Mouse (Mus musculus): ENCODE measurements around the gene Zfp385a.
"Not testable (repeated sequence)": the region's sequence is repeated elsewhere in the genome, so short reads cannot be mapped to it uniquely, and the experiment has no call there.

Zfp385a gene

DNA sequence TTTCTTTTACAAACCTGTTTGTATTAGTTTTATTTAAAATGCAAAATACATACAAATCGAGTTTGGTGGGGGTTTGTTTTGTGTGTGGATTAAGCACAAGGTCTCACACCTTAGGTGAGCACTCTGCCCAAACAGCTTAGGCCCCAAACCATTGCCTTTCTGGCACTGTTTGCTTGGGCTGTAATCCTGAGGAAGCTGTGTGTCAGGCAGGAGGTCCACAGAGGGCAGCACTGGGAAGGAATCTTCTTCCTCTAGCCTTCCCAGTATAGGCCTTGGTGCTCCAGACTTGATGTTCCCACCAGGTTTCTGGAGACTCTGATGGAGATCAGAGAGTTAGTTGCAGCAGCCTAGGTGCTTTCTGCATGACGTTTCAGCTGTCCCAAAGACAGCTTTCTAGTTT, 55.2 kb downstream of the Zfp385a start:
- DNase-seq, result no peak

DNA sequence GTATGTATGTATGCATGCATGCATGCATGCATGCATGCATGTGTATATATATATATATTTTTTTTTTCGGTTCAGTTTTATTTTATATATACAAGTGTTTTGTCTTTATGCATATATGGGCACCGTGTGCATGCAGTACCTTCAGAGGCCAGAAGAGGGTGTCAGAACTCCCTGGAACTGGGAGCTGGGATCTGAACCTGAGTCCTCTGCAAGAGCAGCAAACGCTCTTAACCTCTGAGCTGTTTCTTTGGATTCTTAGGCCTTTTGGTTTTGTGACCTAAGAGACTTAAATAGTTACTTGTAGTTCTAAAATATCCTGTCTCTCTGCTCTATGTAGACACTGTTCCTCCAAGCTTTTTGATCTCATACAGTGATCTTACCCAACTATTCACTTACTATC, 55.8 kb downstream of the Zfp385a start:
- no peak for DNase-seq

DNA sequence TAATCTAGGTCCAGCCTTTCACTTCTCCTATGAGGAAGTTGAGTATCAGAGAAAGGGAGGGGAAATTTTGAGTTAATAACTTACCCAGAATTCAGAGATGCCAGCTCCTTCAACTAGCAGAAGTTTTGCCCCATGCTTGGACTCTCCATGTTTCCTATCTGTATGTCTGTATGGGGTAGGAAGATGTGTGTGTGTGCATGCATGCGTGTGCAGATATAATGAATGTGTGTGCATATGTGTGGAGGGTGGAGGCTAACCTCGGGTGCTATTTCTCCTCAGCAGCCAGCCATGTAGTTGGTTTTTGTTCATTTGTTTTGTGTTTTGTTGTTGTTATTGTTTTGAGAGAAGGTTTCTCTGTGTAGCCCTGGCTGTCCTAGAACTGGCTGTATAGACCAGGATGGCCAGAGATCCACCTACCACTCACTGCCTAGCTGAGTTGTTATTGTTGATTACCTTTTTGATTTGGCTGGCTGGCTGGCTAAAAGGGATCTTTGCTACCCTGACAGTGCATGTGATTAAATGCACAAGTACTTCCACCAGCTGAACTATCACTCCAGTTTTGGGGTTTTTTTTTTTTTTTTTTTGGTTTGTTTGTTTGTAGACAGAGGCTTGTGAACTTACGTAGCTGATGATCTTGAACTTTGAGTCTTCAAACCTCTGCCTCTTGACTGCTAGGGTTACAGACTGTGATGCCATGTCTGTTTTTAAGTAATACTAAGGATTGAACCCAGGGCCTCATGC, 58.3 kb downstream of the Zfp385a start:
- DNase-seq, result no peak

DNA sequence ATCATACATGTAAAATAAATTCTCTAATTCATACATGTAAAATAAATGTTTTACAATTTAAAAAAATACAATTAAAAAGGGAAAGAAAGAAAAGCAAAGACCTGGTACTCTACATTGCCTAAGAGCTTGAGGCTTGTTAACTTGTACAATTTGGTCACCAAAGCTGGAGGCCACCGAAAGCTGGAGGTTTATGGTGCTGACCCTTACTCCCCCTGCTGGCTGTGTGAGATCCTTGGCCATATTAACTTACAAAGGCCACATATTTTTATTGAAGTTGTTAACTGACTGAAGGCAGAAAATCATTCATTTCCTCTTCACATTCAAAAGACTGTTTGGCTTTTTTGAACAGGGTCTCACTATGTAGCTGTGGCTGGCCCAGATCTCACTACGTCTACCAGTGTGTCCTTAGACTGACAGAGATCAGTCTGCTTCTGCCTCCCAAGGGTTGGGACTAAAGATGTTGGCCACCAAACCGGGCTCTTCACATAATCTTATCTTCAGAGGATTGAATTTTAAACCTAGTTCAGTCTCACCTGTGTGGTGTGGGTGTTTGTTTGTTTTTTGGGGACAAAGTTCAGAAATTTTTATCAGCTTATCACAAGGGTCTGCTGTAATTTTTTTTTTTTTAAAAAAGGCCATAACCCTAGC, 59.0 kb downstream of the Zfp385a start:
- no peak for DNase-seq

DNA sequence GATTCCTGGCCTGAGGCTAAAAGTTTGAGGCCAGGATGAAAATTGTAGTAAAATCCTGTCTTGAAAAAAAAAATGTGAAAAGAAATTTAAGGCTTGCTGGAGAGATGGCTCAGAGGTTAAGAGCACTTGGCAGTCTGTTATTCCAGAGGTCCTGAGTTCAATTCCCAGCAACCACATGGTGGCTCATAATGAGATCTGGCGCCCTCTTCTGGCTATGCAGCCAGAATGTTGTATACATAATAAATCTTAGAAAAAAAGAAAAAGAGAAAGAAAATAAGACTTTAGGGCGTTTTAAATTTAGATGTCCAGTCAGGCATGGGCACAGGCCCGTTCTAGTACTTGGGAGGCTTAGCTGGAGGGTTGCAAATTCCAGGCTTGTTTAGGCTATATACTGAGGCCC, 60.1 kb downstream of the Zfp385a start:
- DNase-seq, result no peak

DNA sequence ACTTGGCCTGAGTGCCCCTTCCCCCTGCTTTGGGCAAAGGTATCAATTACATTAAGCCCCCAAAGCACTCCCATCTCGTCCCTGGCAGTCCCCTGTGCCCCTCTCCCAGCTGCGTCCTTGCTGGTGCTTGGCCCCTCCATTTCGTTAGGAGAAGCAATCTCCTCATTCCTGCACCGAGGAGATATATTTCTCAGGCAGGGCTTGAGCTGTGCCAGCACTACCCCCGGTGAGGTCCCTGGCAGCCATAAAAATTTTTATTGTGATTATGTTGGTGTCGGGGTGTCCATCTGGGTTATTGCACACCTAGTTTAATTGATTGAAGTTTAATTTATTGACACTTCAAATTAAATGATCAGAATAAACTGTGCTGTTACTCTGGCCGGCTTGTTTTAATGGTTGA, 61.9 kb downstream of the Zfp385a start:
- no peak for DNase-seq

DNA sequence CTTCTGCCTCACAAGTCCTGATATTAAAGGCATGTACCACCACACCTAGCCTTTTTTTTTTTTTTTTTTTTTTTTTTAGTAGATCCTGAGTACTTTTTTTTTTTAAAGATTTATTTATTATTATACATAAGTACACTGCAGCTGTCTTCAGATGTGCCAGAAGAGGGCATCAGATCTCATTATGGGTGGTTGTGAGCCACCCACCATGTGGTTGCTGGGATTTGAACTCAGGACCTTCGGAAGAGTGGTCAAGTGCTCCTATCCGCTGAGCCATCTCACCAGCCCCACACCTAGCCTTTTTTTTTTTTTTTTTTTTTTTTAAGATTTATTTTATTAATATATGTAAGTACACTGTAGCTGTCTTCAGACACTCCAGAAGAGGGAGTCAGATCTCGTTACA, 64.0 kb downstream of the Zfp385a start:
- DNase-seq, result not testable (repeated sequence)

DNA sequence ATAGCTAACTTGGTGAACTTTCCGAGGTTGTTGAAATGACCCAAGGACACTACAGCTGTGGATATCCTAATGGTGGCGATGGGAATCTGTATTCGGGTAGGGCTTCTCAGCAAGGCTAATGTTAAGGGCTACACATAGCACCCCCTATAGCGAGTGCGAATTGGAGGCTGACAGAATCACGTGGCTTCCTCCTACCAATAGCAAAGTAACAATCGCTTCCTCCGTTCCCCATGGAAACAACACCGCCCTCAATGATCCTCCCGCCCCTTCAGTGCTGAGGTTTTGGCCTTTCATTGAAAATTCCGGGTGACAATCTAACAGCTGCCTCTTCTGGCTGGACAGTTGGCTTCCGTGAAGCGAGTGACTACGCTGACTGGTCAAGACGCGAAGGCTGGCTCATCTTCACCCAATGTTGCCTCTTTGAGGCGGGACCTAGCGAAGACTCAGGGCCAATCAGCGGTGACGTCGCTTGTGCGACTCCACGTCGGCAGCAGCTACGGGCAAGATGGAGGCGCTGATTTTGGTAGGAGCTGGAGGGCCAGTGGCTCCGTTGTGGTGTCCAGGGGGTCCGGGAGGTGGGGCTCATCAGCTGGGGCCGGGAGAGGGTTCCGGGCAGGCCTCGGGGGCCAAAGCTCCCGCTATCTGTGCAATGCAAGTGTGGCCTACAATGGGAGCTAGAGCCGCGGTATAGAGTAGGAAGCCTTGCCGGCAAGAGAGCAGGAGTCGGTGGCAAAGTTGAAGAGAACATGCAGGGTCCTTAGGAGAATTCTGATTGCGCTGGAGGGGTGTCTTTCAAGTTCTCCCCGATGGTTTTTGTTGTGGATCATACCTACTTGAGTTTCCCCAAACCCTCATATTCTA, 67.2 kb downstream of the Zfp385a start, which contains the start of gene Copz1:
Gene Copz1 (plus strand): TSS at position 296 of the 861 bp plus-strand sequence.
- peak; percentile 99 for DNase-seq

DNA sequence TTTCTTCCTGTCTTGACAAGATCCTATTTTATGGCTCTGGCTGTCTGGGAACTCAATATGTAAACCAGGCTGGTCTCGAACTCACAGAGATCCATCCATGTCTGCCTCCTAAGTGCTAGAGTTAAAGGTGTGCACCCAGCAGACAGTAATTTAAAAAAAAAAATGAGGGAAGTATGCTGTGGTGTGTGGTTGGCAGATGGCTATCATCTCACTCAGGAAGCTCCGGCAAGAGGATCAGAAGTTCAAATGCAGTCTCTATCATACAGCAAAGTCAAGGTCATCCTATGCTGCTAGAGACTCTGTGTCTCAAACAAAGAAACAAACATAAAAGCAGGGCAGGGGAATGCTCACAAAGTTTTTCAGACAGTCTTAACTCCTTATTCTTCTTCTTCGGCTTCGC, 71.0 kb downstream of the Zfp385a start:
- no peak for DNase-seq

DNA sequence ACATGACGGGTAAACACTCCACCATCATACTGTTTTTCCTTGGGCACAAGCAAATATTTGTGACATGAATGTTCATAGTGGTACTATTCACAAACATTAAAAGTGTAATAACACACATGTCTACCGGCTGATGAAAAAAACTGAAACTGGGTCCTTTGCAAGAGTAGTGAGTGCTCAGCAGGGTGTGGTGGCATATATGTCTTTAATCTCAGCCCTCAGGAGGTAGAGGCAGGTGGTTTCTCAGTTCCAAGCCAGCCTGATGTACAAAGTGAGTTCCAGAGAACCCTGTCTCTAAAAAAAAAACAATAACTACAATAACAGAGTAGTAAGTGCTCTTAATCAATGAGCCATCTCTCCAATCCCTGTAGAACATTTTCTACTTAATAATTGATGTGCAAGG, 75.1 kb downstream of the Zfp385a start:
- no peak for DNase-seq
